Mouse (Mus musculus) ovary, postnatal 36 days (tissue): Measurements from ENCODE around the gene Kif1b.

Source experiments
- DNase-seq: peaks from one replicate; pipeline ENCODE4 v3.0.0; 2022; ENCODE audit warnings: low spot score, mixed read lengths

Gene Kif1b

DNA sequence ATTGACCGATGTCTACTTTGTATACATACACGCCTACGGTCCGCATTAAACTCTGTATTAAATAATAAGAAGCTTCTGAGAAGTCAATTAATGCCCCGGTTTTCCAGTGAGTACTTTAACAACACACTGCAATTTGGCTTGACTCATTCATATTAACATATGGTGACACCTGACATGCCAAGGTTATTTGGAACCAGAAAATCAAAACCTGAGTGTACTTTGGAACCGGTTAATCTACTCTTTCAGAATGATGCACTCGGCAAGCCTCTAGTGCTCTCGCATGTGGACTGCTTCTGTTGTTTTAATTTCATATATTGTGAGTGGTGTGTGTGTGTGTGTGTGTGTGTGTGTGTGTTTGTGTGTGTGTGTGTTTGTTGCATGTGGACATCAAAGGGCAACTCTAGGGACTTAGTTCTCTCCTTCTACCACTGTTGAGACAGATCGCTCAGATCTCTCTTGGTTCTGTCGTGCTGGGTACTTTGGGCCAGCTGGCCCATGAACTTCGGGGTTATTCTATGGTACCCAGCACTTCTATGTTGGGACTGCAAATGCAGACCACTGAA lies 6.9 kb upstream of the Kif1b start:
- DNase-seq, result no peak

DNA sequence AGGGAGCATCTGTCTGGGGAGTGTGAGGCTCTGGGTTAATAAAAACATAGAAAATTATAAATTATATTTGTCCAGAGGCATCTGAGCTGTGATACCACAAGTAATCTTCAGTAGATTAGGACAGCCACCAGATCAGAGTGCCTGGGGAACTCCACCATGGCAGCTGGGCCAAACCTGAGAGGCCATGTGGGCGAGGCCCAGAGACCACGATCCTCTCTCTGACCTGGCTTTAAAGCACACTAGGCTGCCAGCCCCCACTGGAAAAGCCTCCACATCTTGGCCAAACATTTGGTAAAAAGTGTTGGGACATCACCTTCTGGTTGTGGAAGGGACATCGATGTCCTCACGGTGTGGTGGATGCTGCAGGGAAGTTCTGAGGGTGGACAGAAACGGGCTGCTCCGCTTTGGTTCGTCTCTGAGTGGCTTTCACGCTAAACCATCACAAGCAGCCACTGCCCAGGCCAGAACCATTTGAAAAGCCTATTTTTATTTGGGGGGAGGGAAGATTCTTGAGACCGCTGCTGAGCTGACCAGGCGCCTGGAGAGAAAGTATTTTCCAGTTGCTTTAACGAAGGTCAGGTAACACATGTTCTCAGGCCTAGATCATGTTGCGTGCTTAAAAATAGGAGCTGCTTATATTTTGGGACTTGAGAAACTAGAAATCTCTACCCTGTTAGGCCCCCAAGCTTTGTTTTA lies 6.2 kb upstream of the Kif1b start:
- DNase-seq, result no peak

DNA sequence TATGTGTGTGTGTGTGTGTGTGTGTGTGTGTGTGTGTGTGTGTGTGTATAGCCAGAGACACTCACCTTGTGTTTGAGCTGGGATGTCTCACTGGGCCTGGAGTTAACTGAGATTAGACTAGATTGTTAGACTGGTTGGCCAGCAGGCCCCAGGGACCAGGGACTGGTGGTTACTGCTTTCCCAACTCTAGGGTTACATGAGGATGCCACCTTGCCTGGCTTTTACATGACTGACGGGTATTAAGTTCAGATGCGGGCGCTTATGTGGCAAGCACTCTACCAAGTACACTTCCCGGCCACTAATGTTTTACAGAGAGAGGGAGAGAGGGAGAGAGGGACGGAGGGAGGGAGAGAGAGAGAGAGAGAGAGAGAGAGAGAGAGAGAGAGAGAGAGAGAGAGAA lies 4.5 kb upstream of the Kif1b start:
- no peak for DNase-seq

DNA sequence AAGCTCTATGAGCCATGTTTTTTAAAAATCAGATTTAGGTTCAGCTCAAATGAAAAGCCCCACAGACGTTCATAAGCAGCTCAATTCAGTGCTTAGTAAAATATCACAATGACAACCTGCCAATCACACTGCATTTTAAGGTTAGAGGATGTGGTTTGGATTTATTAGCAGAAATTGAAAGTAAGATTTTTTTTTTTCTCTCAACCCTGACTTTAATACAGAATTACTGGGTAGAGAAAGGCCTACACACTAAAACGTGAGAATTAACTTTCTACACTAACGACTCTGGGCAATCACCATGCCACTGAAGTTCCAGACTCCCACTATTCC lies 963 bp upstream of the Kif1b start:
- DNase-seq, result no peak

DNA sequence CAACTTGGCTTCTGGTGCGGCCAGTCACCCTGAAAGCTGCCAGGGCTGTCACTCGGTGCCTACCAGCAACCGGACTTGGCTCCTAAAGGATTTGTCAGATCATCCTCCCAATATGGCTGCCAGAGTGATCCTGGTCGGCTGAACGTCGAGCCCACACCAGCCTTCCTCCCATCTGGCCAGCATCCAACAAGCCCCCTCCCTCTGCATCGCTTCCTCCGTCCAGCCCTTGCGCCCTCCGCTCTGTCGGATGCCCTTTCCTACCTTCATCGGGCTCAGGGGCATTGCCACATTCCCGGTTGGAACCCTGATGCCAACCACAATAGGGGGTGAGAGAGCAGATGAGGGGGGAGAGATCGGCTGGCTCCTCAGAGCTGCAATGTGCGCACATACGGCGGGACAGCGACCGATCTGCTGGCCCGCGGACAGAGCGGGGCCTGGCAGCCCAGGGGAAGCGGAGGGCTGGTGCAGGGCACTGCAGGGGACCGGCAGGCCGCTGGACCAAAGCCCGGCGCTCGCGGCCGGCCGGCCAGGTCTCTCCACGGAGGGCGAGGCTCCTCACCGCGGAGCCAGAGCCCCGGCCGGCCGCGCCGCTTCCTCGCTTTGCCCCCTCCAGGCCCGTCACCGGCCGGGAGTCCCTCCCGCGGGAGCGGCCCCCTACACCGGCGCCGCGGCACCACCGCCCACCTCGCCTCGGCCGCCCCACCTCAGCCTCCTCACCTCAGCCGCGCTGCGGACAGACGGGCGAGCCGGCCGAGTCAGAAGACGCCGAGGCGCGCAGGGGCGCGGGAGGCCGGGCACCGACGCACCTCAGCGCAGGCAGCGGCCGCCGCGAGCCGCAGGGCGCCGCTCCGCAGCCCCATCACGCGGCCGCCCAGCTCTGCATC lies 539 bp downstream of the Kif1b start:
- DNase-seq, result peak; percentile 71

DNA sequence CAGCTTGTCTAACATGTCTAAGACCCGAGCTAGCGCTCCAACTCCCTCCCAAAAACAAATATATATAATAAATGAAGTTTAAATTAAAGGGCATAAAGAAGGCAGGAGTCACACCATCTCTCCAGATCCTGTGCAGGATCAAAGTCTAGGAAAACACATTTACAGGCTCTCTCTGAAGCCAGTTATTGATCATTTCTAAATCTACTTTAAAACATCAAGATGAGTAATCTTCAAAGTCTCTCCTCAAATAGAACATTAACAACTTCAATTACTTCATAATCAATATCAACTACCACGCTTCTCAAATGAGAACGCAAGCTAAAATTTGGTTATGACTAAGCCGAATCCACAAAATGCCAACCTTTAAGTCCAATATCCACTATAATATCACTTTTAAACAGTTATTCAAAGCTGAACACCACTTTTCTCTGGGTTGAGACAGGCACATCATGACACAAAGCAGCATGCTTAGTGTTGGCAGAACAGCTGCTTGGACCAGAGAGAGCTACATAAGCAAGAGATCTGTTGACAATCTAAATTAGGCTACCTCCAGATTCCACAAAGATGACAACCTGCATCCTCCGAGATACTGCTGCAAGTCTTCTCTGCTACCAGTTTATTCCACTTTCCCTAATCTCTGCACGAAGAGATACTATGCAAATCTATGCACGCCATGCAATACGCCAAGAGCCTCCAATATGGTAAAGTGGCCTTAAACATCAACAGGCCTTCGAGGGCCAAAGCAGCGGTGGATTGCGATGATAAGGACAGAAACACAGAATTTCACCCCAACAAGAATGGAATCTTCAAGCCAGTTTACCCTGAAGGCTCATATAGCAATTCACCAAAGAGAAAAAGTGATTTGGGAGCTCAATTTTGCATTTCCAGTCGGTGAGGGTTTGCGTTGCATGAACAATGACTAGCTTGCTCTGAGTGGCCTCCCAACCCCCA lies 1.5 kb downstream of the Kif1b start:
- DNase-seq, result no peak

DNA sequence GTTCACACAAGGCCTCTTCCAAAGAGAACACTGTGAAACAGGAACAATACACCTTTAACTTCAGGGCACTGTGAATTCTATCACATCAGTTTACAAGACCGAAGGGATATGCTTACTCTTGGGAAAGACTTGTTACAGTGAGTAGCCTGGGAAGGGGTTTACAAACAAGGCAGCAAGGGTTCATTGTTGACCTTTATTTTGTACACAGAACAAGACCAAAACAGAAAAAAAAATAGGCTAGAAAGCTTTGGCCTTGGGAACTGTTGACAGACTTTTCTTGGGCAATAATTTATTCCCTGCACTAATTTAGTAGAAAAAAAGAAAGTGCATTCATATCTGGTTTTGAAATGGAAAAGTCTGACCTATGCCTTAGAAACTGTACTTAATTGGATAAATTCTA lies 3.0 kb downstream of the Kif1b start:
- DNase-seq, result no peak

DNA sequence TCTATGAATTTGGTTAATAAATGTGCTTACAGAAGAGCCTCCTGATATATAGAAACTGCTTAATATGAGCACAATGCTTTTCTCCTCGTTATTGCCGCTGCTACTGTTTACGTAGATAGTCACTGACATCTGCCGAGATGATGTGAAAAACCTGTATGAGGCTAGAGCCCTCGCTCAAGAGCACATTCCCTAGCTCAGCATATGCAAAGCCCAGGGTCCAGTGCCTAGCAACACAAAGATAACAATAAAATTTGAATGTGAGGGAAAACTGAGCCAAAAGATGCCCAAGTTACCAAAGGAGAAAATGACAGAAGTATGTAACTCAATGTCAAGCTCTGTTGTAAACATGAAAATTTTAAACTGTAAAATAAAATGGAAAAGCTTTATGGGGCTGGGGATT lies 4.0 kb downstream of the Kif1b start:
- no peak for DNase-seq

DNA sequence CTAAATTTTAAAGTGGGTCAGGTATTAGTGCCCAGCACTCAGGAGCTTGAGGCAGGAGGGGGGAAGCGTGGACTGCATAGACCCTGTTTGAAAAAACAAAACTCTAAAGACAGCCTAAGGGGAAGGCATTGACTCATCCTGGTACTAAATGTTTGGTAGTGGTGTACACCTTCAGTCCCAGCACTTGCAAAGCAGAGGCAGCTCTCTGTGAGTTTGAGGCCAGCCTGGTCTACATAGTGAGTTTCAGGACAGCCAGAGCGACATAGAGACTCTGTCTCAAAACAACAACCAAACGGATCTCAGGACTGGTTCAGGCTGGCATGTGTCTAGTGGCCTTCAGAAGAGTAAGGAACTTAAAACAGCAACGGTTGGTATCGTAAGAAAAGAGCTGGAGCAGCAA lies 4.7 kb downstream of the Kif1b start:
- DNase-seq, result no peak

DNA sequence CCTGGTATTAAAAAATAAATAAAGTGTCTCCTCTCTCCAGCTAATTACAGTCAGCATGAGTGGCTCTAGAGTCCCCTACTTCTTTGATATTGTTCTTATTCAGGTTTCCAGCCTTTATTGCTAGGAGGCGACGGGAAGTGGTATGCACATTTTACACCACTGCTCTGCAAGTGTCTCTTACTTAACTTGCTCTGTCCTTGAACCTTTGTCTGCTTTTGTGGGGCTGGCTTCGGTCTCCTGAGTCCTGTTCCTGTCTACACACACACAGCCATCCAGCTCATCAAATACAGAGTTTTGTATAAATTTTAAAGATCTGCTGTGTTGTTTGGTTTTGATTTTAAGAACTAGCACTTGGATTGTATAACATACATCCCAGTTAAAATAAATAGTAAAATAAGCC lies 5.4 kb downstream of the Kif1b start:
- DNase-seq, result no peak

DNA sequence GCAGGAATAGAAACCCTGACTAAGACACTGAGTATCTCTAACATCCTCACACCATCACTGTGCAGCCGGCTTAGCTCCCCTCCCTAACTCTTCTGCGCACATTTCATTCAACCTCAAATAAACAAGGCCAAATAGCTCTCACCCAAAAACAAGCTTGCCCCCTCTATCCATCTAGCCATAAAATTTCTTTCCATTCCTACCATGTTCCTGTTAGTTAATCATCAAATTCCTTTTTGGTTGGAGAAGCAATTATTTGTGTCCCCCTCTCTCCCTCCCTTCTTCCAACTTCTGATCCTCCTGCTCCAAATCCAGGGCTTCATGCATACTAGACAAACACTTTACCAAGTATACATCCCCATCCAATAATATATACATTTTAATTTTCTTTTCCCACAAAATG lies 11.0 kb downstream of the Kif1b start:
- no peak for DNase-seq

DNA sequence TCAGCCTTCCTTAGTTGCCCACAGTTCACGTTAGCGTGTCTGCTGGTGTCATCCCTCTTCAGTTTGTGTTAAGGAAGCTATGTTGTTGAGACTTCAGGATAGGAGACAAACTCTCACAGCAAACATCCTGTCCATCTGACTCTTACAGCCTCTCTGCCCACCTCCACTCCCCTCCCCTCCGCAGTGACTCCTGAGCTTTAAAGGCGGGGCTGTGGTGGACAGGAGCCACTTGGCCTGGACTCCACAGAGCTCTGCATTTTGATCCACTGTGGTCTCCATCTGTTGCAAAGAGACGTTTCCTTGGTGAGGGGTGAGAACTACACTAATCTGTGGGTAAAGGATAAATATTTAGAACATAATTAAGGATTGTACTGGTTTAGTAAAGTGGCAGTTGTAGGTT lies 14.5 kb downstream of the Kif1b start:
- no peak for DNase-seq

DNA sequence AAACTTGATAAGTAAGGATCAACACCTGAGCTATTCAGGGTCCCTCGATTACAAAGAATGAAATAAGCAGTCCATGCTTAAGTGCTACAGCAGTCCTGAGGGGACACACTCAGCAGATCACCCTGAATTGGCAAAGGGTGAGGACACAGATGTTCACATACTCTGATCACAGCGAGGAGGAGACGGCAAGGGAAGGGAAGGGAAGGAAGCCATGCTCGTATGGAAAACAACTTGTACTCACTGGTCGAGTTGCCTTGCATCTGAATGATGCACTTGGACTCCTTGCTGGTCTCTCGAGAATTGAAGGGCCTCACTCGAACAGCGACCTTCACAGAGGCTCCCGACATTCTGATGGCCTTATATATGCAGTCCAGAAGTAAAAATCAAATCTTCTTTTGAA lies 16.4 kb downstream of the Kif1b start:
- DNase-seq, result no peak

DNA sequence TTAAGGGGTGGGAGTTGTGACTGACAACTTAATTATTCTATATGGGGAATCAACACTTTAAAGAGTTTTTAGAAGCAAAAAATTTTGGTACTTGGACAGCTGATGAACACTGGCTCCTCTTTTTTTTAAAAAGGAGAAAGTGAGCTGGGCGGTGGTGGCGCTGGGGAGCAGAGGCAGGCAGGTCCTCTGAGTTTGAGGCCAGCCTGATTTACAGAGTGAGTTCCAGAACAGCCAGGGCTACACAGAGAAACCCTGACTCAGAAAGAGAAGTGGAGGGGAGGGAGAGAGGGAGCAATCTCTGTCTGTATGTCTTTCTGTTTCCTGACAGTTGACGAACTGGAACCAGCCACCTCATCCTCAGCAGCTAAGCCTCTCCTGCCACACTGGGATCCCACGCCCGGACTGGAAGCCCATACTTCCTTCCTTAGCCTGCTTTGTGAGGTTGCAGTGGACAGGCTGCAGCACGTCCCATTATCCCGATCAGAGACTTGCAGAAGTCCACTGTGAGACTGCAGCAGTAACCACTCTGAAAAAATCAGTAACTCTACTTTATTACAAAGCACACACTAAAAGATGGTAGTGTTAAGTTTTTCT lies 17.2 kb downstream of the Kif1b start:
- DNase-seq, result no peak

DNA sequence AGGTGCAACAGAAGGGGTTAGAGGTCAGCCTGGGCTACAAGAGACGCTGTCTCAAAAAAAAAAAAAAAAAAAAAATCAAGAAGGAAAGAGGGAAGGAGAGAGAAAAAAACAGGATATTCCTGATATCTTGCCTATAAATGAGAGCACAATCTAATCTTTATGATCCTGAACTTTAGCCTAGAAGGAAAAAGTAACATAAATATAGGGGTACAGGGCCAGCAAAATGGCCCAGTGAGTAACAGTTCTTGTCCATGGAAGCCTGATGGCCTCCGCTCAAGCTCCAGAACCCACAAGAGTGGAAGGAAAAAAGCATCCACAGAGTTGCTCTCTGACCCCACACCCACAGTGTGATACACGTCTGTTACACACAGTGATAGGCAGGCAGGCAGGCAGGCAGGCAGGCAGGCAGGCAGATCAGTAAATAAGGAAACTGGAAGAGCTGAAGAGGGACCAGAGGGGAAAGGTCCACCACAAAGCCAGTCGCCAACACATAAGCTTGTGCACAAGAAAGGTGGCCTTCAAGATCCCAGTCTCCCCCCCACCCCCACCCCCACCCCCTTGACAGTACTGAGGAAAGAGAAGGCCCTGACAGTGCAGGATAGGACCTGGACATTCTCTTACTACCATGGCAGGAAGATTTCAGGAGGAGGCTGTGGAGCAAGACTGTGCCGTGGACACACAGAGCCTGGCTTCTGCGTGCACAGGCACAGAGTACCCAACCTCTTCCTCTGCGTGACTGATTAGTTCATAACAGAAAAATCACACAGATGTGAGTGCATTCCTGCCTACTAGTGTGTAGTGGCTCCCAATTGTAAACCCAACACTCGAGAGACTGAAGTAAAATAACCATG lies 21.0 kb downstream of the Kif1b start:
- no peak for DNase-seq

DNA sequence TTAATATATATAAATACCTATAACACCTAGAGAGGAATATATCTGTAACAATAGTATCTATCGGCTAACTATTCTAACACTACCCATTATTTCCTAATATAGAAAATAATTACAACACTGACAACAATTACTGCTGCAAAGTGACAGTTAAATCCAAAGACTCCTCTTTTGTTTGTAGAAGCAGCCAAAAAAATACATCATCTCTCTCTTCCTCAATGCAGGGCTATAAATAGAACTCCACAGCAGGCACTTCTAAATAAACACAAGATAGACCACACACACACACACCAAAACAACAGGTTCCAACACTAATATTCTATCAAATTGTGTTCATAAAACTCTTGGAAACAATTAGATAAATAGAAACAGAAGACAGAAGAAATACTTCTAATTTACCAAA lies 21.8 kb downstream of the Kif1b start:
- no peak for DNase-seq

DNA sequence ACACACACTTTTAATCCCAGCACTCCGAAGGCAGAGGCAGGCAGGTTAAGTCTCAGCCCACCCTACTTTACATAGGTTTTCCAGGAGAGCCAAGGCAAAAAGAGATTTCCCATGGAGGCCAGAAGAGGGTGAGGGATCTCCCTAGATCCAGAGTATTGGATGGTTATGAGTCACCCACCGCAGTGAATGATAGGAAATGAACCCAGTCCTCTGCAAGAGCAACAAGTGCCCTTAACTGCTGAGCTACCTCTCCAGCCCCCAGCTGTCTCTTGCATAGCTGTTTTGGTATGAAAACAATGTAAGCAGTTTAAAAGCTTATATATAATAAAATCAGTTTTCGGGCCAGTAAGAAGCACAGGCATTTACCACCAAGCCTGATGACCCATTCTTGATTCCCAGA lies 24.5 kb downstream of the Kif1b start:
- no peak for DNase-seq

DNA sequence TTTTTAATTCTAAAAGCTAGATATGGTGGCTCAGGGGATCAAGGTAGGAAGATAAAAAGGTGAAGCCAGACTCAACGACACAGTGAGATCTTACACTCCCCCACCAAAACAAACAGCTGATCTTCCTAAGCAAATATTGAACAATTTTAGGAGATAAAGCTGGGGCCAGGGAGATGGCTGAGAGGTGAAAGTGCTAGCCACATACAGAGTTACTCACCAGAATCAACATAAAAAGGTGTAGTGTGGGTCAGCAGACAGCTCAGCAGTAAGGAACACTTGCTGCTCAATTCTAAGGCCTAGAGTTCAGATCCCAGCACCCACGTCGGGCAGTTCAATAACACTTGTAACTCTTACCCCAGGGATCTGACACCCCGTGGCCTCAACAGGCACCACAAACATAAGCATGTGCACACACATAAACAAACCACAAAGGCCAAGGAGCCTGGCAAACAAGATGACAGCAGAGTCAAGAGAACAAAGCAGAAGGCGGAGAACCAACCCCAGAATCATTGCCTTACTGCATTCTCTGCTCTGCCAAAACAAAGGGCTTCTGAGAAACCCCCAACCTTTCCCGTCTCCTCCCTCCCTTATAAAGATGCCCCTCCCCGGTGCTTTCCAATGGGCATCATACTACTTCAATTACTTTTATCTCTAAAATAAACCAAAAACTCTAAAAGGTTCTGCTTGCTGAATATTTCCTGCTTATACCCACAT lies 25.3 kb downstream of the Kif1b start:
- no peak for DNase-seq

DNA sequence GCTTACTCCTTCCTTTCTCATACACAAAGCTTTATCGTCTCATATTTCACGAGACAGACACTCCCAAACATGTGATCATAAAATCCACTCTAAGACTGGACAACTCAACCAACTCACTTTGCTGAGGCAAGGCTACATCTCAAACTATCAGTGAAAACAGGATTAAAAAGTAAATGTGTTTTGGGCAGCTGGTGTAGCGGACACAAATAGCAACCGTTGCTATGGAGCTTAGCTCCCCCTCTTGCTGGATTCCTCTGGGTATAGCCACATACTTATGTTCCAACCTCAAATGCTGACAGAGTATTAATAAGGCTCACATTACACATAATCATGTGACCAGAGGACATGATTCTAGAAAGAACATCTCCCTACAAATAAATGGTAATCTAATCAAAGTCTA lies 29.9 kb downstream of the Kif1b start:
- DNase-seq, result no peak

DNA sequence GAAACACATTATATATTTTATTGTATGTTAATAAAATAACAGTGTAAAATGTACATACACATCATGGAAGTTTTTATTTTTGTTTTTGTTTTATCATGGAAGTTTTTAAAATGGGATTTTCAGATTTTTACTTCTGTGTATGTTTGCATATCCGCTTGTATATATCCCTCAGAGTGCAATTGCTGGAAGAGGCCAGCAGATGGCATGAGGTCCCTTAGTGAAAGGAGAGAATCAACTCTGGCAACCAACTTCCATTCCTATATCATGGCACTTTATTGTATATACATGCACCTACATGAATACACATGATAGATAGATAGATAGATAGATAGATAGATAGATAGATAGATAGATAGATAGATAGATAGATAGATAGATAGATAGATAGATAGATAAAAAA lies 34.4 kb downstream of the Kif1b start:
- no peak for DNase-seq
